Mouse (Mus musculus): ENCODE data around the gene Mybpc2. TPM values are rescaled to one million over a fixed set of nuclear protein-coding genes. Genes with fewer than 3 reads are reported as not detected.

Gene Mybpc2
- polyA plus RNA-seq, 1 experiment from 2014 or later = 0.18 TPM

DNA sequence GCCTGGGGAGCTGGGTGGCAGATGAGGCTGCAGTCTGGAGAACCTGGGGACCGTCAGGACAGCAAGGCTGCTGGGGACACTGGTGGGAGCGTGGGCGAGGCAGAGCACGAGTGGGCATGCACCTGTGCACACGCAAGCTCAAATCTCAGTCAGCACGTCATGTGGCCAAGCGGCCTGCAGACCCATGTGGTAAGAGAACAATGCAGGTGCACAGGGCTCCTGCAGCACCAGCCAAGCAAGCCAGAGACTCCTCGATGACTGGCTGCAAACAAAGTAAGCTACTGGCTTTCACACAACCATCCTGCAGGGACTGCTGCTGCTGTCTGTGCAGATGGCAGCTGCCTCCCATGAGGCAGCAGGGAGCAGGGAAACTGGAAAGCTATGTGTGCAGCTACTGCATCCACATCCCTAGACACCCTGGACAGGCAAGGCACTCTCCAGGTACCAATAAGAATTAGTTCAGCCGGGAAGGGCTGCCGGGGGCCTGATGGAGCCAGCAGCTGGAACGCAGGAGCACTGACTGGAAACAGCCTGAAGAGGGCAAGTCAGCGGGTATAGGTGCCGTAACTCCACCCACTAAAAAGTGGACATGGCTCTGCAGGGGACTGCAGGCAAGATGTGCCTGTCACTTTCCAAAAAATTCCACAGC lies 37.4 kb downstream of the Mybpc2 start:
- no peak for ATAC-seq (ENCODE audit: low FRiP score, low TSS enrichment)
- Histone ChIP-seq H3K4me2 (replicated peaks; ENCODE audit: low read depth, low read length) (no peak overlapping the region), H3K27me3 (ENCODE audit: control insufficient read depth, insufficient read depth, low read length) (peaks cover 7% of the 10 kb centered on the region; the same call in 1 of the 2 replicates), H3K4me3 (ENCODE audit: low read length) (no peak overlapping the region), H3K9ac (ENCODE audit: low read depth, low read length) (no peak overlapping the region), H3K27ac (ENCODE audit: low read depth, low read length) (no peak overlapping the region), H3K4me1 (ENCODE audit: control insufficient read depth, insufficient read depth, low read length) (no peaks in the 10 kb centered on the region), H3K9me3 (ENCODE audit: control insufficient read depth, low read length) (no peaks in the 10 kb centered on the region), H3K36me3 (ENCODE audit: control insufficient read depth, insufficient read depth, low read length) (peaks cover 28% of the 10 kb centered on the region)
- 71% methylated on average over 13 of the region's 13 CpGs for WGBS

DNA sequence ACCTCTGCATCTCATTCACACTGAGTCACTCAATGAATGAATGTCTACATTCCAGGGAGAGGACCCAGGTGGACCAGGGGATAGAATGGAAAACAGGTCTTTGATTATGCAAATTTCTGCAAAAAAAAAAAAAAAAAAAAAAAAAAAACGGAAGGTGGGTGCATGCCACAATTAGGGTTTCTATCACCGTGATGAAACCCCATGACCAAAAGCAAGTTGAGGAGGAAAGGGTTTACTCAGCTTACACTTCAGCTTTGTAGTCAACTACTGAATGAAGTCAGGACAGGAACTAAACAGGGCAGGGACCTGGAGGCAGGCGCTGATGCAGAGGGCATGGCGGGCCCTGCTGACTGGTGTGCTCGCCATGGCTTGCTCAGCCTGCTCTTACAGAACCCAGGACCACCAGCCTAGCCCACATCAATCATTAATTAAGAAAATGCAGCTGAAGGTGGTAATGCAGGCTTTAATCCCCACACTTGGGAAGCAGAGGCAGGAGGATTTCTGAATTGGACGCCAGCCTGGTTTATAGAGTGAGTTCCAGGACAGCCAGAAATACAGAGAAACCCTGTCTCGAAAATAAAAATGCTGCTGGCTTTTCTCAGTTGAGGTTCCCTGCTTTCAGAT lies 38.8 kb downstream of the Mybpc2 start:
- no peak for ATAC-seq (ENCODE audit: low FRiP score, low TSS enrichment)
- Histone ChIP-seq H3K36me3 (ENCODE audit: control insufficient read depth, insufficient read depth, low read length) (peaks cover 14% of the 10 kb centered on the region), H3K9me3 (ENCODE audit: control insufficient read depth, low read length) (no peaks in the 10 kb centered on the region), H3K27me3 (ENCODE audit: control insufficient read depth, insufficient read depth, low read length) (peaks cover 7% of the 10 kb centered on the region; the same call in 1 of the 2 replicates), H3K4me3 (ENCODE audit: low read length) (no peak overlapping the region), H3K4me1 (ENCODE audit: control insufficient read depth, insufficient read depth, low read length) (no peaks in the 10 kb centered on the region), H3K9ac (ENCODE audit: low read depth, low read length) (no peak overlapping the region), H3K27ac (ENCODE audit: low read depth, low read length) (no peak overlapping the region), H3K4me2 (replicated peaks; ENCODE audit: low read depth, low read length) (no peak overlapping the region)
- 77% methylated on average over 7 of the region's 7 CpGs for WGBS

DNA sequence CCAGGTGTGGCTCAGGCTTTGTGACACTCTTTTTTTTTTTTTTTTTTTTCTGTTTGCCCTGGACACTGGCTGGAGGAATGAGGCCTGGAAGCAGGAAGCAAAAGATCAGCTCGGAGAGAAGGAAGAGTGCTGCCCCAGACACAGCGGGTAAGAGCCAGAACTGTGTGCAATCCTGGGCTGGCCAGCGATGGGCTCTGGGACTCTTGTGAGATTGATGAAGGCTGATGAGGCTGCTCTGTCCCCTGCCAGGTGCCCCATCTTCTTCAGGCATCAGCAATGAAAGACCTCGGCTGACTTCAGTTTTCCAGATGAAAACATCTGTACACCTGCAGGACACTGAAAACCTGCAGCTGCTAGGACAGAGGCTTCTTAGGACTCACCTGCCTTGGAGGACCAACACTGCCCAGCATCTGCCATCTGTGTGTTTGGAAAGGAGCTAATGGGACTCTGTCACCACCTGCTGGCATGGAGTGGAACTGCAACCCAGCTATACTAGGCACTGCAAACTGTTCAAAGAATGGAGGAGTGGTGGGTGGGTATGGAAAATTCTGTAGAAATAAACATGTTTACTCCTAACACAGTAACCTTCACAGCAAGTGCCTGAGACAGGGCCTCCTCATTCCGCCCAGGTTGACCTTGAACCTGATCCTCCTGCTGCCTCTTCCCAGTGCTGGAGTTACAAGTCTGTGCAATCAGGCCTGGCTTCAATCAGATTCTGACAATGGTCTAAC lies 39.5 kb downstream of the Mybpc2 start:
- Histone ChIP-seq H3K4me2 (replicated peaks; ENCODE audit: low read depth, low read length) (no peak overlapping the region), H3K9ac (ENCODE audit: low read depth, low read length) (no peak overlapping the region), H3K36me3 (ENCODE audit: control insufficient read depth, insufficient read depth, low read length) (peaks cover 8% of the 10 kb centered on the region; the same call in 1 of the 2 replicates), H3K27me3 (ENCODE audit: control insufficient read depth, insufficient read depth, low read length) (peaks cover 7% of the 10 kb centered on the region; the same call in 1 of the 2 replicates), H3K4me3 (ENCODE audit: low read length) (no peak overlapping the region), H3K27ac (ENCODE audit: low read depth, low read length) (no peak overlapping the region), H3K4me1 (ENCODE audit: control insufficient read depth, insufficient read depth, low read length) (no peaks in the 10 kb centered on the region), H3K9me3 (ENCODE audit: control insufficient read depth, low read length) (no peaks in the 10 kb centered on the region)
- peak; percentile 71 for ATAC-seq (ENCODE audit: low FRiP score, low TSS enrichment)
- 39% methylated on average over 5 of the region's 5 CpGs for WGBS

DNA sequence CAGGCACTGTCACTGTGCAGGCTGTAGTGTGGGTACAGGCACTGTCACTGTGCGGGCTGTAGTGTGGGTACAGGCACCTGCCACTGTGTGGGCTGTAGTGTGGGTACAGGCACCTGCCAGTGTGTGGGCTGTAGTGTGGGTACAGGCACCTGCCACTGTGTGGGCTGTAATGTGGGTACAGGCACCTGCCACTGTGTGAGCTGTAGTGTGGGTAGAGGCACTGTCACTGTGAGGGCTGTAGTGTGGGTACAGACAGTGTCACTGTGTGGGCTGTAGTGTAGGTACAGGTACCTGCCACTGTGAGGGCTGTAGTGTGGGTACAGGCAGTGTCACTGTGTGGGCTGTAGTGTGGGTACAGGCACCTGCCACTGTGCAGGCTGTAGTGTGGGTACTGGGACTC lies 40.3 kb downstream of the Mybpc2 start:
- Histone ChIP-seq H3K27ac (ENCODE audit: low read depth, low read length) (no peak overlapping the region), H3K36me3 (ENCODE audit: control insufficient read depth, insufficient read depth, low read length) (peaks cover 2% of the 10 kb centered on the region; the same call in 1 of the 2 replicates), H3K9ac (ENCODE audit: low read depth, low read length) (no peak overlapping the region), H3K4me1 (ENCODE audit: control insufficient read depth, insufficient read depth, low read length) (no peaks in the 10 kb centered on the region), H3K4me2 (replicated peaks; ENCODE audit: low read depth, low read length) (no peak overlapping the region), H3K4me3 (ENCODE audit: low read length) (no peak overlapping the region), H3K9me3 (ENCODE audit: control insufficient read depth, low read length) (no peaks in the 10 kb centered on the region), H3K27me3 (ENCODE audit: control insufficient read depth, insufficient read depth, low read length) (peaks cover 10% of the 10 kb centered on the region; the same call in 1 of the 2 replicates)
- ATAC-seq (ENCODE audit: low FRiP score, low TSS enrichment) = no peak
- WGBS = 93% methylated on average over 1 of the region's 1 CpGs

DNA sequence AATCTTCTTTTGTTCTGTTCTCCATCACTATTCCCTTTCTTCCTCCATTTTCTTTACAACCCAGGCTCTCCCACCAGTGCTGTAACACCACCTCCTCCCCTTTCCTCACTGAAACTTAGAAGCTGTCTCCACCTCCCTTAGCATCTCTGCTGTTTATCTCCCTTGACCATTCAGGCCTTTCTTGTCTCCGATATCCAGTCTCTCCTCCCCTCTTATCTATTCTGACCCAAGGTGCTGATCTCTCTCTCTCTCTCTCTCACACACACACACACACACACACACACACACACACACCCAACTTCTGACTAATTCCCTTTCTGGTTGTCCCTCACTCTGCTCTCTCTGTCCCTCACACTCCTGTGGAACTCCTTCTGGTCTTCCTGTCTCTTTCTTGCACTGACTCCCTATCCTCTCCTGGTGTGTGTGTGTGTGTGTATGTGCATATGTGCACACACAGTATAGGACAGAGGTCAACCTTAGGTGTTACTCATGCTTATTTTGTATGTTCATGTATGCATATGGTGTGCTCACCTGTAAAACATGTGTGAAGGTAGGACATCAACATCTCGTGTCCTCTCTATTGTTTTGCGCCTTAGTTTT lies 41.5 kb downstream of the Mybpc2 start:
- Histone ChIP-seq H3K4me2 (replicated peaks; ENCODE audit: low read depth, low read length) (no peak overlapping the region), H3K27ac (ENCODE audit: low read depth, low read length) (no peak overlapping the region), H3K9ac (ENCODE audit: low read depth, low read length) (no peak overlapping the region), H3K36me3 (ENCODE audit: control insufficient read depth, insufficient read depth, low read length) (no peaks in the 10 kb centered on the region), H3K9me3 (ENCODE audit: control insufficient read depth, low read length) (no peaks in the 10 kb centered on the region), H3K27me3 (ENCODE audit: control insufficient read depth, insufficient read depth, low read length) (peaks cover 10% of the 10 kb centered on the region; the same call in 1 of the 2 replicates), H3K4me1 (ENCODE audit: control insufficient read depth, insufficient read depth, low read length) (no peaks in the 10 kb centered on the region), H3K4me3 (ENCODE audit: low read length) (no peak overlapping the region)
- ATAC-seq (ENCODE audit: low FRiP score, low TSS enrichment) = no peak
- WGBS = 68% methylated on average over 3 of the region's 3 CpGs

DNA sequence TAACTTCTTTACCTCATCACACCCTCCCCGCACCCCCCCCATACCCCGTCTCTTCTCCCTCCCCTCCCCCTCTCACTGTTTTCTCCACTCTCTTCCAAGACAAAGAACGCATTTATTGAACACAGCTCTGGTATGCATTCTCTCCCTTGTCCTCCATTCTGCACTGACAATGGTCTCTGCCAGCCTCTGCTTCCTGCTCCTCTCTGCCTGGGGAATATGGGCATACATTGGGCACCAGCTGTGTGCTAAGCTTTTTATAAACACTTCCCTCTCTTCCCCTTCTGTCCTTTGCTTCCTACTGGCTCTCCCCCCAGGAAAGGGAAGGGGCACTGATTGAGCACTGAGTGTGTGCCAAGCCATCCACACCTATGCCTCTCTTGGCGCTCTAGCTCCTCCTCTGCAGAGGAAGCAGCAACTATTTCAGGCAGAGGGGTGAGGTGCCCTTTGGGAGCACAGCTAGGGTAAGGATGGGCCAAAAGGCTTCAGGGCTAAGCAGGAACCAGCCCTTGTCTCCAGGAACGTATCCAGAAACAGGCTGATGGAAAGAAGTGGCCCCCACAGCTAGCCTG lies 49.3 kb downstream of the Mybpc2 start:
- Histone ChIP-seq H3K27ac (ENCODE audit: low read depth, low read length) (no peak overlapping the region), H3K4me3 (ENCODE audit: low read length) (no peak overlapping the region), H3K36me3 (ENCODE audit: control insufficient read depth, insufficient read depth, low read length) (no peaks in the 10 kb centered on the region), H3K9ac (ENCODE audit: low read depth, low read length) (no peak overlapping the region), H3K9me3 (ENCODE audit: control insufficient read depth, low read length) (no peaks in the 10 kb centered on the region), H3K4me1 (ENCODE audit: control insufficient read depth, insufficient read depth, low read length) (no peaks in the 10 kb centered on the region), H3K27me3 (ENCODE audit: control insufficient read depth, insufficient read depth, low read length) (peaks cover 18% of the 10 kb centered on the region), H3K4me2 (replicated peaks; ENCODE audit: low read depth, low read length) (no peak overlapping the region)
- 33% methylated on average over 5 of the region's 5 CpGs for WGBS
- no peak for ATAC-seq (ENCODE audit: low FRiP score, low TSS enrichment)

DNA sequence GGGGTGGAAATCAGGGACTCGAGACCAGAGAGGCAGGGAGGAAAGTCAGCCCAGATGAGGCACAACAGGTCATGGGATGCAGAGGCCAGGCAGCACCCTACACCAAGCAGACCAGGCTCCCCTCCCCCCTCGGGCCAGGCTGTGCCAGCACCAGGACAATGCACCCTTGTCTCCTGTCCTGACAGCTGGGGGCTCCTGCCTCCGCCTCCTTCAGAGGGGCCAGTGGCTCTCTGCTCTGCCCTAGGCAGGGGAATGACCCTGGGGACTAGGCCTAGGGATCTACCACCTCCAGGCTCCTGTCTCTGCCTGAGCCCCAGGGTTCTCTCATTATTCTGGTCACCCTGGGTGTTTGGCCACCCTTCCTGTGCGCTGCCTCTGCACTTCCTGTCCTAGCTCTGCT lies 50.0 kb downstream of the Mybpc2 start:
- Histone ChIP-seq H3K4me1 (ENCODE audit: control insufficient read depth, insufficient read depth, low read length) (no peaks in the 10 kb centered on the region), H3K27me3 (ENCODE audit: control insufficient read depth, insufficient read depth, low read length) (peaks cover 18% of the 10 kb centered on the region), H3K9ac (ENCODE audit: low read depth, low read length) (no peak overlapping the region), H3K4me2 (replicated peaks; ENCODE audit: low read depth, low read length) (no peak overlapping the region), H3K27ac (ENCODE audit: low read depth, low read length) (no peak overlapping the region), H3K9me3 (ENCODE audit: control insufficient read depth, low read length) (no peaks in the 10 kb centered on the region), H3K4me3 (ENCODE audit: low read length) (no peak overlapping the region), H3K36me3 (ENCODE audit: control insufficient read depth, insufficient read depth, low read length) (no peaks in the 10 kb centered on the region)
- 23% methylated on average over 3 of the region's 4 CpGs for WGBS
- ATAC-seq (ENCODE audit: low FRiP score, low TSS enrichment) = no peak; the same call in 1 of the 2 replicates

DNA sequence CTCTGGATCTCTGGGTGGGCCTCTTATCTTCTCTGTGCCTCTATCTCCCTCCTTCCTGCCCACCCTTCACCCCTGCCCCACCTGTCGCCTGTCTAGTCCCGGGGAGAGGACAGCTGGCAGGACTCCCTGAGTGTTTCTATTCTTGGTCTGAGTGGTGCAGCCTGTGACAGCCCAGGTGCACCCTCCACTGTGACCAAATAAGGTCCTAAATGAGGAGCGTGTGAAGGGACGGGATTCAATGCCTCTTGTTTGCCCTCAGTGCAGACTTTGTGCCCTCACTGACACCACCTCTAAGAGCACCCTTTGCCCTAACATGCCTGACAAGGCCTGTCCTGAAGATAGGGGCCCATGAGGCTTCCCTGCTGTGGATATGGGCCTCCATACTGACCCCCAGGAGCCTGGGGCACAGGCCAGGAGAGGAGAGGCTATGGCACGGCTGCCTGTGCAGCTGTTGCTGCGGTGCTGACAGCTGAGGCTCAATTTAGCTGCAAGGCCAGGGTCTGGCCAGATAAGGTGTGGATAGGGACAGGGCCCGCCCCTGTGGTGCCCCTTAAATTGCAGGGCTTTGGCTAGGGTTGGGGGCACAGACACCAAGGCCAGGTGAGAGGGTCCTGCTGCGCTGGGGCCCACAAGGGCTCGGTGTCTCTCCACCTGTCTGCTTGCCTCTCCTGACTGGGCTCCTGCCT lies 51.4 kb downstream of the Mybpc2 start:
- Histone ChIP-seq H3K27ac (ENCODE audit: low read depth, low read length) (no peak overlapping the region), H3K27me3 (ENCODE audit: control insufficient read depth, insufficient read depth, low read length) (peaks cover 15% of the 10 kb centered on the region), H3K4me1 (ENCODE audit: control insufficient read depth, insufficient read depth, low read length) (peaks cover 6% of the 10 kb centered on the region; the same call in 1 of the 2 replicates), H3K9me3 (ENCODE audit: control insufficient read depth, low read length) (no peaks in the 10 kb centered on the region), H3K36me3 (ENCODE audit: control insufficient read depth, insufficient read depth, low read length) (no peaks in the 10 kb centered on the region), H3K4me2 (replicated peaks; ENCODE audit: low read depth, low read length) (no peak overlapping the region), H3K4me3 (ENCODE audit: low read length) (no peak overlapping the region), H3K9ac (ENCODE audit: low read depth, low read length) (no peak overlapping the region)
- ATAC-seq (ENCODE audit: low FRiP score, low TSS enrichment) = no peak
- WGBS = 53% methylated on average over 9 of the region's 9 CpGs
